Mouse (Mus musculus): ENCODE data around the gene Tspan15.

DNA sequence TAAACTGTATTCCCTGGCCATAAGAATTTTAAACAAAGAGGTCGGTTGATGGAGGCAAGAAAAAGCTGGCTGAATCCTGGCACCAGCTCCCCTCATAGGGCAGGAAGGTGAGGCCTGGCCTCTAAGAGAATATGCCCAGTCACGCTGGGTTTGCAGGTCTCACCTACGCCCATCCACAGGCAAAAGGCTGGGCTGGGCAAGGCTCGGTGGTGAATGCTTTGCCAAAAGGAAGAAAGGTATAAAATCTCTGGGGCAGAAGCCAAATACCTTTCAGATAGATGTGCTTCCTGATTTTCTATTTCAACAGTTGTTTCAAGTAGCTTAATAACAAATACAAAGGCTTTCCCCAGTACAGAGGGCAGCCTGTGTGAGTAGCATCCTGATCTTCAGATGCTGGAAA lies 48.6 kb upstream of the Tspan15 start:
- TF ChIP-seq CTCF (IDR thresholded peaks at IDR 0.05; ENCODE audit: control insufficient read depth, insufficient read depth, insufficient replicate concordance, low read depth, low read length), result no peak
- no peak for TF ChIP-seq POLR2A (IDR thresholded peaks at IDR 0.05; ENCODE audit: control insufficient read depth, low read depth, low read length)
